Mouse (Mus musculus) adipocyte (in vitro differentiated cells): ENCODE data around the gene Krtap9-1.
"Not testable (repeated sequence)": the region's sequence is repeated elsewhere in the genome, so short reads cannot be mapped to it uniquely, and the experiment has no call there.

Experiments used
- DNase-seq: peaks from one replicate; pipeline ENCODE4 v3.0.0-alpha.2; 2016; ENCODE audit warnings: low spot score

Gene Krtap9-1

GRCm38 (mm10) chr11:99873089-99873488 lies at the start of gene Krtap9-1:
TSS of gene Krtap9-1 (plus strand) at chr11:99873389.
- DNase-seq: not testable (repeated sequence)

- no peak for DNase-seq
Observed at GRCm38 (mm10) chr11:99837966-99838365, 35.2 kb upstream of the Krtap9-1 start, which contains the start of gene 2300003K06Rik. TSS of gene 2300003K06Rik (minus strand) at chr11:99838066.

DNA sequence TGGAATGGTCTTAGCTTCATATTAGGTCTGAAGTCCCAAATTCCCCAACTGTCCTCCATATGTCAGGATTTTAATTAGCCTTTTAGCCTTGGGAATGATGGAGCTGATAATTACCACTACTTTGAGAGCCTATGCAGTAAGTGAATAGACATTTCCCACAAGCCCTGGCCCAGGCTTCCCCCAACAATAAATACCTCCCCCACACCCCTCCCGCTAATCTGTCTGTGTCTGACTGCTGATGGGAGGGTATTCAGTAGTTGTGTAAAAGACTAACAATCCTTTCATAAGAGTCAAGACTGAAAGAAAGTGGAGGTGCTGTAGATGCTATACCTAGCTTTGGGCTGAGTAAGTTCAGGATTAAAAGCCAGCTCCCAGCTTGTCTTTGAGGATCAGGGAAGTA lies 31.0 kb upstream of the Krtap9-1 start:
- DNase-seq: no peak

DNA sequence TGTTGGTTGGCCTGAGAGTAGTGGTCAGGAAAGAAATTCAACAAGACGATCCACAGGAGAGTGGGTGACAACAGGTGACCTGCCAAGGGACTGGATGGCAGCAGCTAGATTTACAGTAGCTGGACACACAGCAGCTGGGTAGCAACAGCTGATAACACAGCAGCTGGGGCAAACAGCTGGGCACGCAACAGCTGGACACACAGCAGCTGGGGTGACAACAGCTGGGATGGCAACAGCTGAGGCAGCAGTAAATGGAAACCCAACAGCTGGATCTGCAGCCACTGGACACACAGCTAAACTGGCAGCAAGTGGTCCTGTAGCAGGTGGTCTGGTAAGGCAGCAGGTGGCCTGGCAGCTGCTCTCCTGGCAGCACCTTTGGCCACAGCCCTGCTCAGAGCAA lies 26.4 kb upstream of the Krtap9-1 start:
- DNase-seq: no peak

GRCm38 (mm10) chr11:99851508-99851907 lies 21.7 kb upstream of the Krtap9-1 start, which contains the start of gene Krtap4-16:
TSS of gene Krtap4-16 (minus strand) at chr11:99851608.
- no peak for DNase-seq

GRCm38 (mm10) chr11:99854121-99854520 lies 19.1 kb upstream of the Krtap9-1 start:
- no peak for DNase-seq

GRCm38 (mm10) chr11:99857617-99858016 lies 15.6 kb upstream of the Krtap9-1 start, which contains the start of gene Gm11568:
TSS of gene Gm11568 (plus strand) at chr11:99857917.
- DNase-seq: no peak

DNA sequence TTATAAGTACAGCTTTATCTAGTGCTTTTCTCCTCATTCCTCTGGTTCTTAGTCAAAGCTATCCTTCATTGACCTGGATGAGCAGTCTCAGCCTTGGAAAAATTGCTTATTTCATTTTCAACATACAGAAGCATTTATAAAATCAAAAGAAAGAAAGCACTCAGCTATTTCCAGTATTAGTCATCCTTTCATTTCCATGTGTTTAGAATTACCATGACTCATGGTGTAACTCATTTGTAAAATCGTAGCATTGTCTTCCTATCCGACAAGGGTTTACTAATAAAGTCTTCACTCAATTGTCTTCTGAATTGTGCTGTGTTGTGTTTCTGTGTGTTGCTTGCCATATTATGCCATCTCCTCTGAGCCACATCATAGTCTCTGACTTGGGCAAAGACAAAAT lies 14.4 kb upstream of the Krtap9-1 start:
- DNase-seq: no peak

DNA sequence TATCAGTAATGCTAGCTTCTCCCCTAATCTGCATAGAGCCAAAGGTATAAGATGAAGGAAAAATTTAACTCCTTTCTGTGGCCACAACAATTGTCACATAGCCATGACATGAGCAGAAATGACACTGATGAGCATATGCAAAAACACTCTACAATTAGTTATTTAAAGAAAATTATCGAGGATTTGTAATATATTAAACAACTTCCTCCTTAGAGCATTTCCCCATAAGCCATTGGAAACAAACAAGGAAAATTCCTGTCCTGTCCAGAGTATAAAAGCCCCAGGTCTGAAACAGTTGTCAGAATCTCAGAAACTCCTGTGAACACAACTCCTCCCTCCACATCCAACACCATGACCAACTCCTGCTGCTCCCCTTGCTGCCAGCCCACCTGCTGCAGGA lies 9.0 kb upstream of the Krtap9-1 start, which contains the start of gene Gm11559:
TSS of gene Gm11559 (plus strand) at position 301 of the 400 bp plus-strand sequence.
- not testable (repeated sequence) for DNase-seq

GRCm38 (mm10) chr11:99878887-99879286 lies 5.7 kb downstream of the Krtap9-1 start, which contains the start of gene Gm11567:
TSS of gene Gm11567 (plus strand) at chr11:99879187.
- not testable (repeated sequence) for DNase-seq

DNA sequence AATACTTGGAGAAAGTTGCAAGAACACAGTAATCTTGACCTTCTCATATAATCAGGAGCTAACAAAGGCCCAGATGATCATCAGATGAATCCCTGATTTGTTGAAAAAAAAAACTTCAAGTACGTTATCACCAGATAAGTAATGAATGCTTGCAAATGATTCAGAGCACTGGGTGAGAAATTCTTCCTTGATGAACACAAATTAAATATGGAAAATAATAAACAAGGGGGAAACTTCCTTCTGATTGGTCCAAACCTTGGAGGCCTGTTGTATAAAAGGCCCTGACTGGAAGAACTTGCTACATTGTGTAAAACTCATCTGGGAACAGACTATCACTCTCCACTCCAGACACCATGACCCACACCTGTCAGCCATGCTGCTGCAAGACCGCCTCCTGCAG lies 34.4 kb downstream of the Krtap9-1 start, which contains the start of gene Krtap31-1:
TSS of gene Krtap31-1 (plus strand) at position 301 of the 400 bp plus-strand sequence.
- DNase-seq: no peak

DNA sequence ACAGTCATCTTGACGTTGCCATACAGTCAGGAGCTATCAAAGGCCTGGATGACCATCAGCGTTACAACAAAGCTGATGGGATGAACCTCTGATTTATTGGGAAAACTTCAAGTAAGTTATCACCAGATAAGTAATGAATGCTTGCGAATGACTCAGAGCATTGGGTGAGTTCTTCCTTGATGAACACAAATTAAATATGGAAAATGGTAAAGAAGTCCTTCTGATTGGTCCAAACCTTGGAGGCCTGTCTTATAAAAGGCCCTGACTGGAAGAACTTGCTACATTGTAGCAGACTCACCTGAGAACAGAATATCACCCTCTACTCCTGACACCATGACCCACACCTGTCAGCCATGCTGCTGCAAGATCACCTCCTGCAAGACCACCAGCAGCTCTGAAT lies 41.3 kb downstream of the Krtap9-1 start, which contains the start of gene Gm11565:
TSS of gene Gm11565 (plus strand) at position 301 of the 400 bp plus-strand sequence.
- no peak for DNase-seq
